Mouse (Mus musculus) monocyte, adult 2 months (primary cell): ENCODE results near the gene Mdfi.
A peak's percentile ranks its signal among the peaks of the same experiment; 100 is the strongest.
"Not testable (repeated sequence)": the region's sequence is repeated elsewhere in the genome, so short reads cannot be mapped to it uniquely, and the experiment has no call there.

Experiments
- DNase-seq, 2 experiments: peaks; one replicate each; pipeline ENCODE4 v3.0.0; 2022; ENCODE audit warnings: low spot score in 2 of 2, low read depth in 1 of 2

The Mdfi gene

GRCm38 (mm10) chr17:47834482-47834767 lies at the start of gene Mdfi:
Gene Mdfi (minus strand): TSS chr17:47834691.
- no peak for DNase-seq

GRCm38 (mm10) chr17:47883099-47883498 lies 48.6 kb upstream of the Mdfi start:
- no peak for DNase-seq

- DNase-seq: no peak
These were observed 46.8 kb upstream of the Mdfi start for GRCm38 (mm10) chr17:47881330-47881729.

GRCm38 (mm10) chr17:47879207-47879606 lies 44.7 kb upstream of the Mdfi start:
- DNase-seq: no peak

GRCm38 (mm10) chr17:47878378-47879089 lies 44.0 kb upstream of the Mdfi start:
- DNase-seq: no peak

GRCm38 (mm10) chr17:47877715-47878377 lies 43.4 kb upstream of the Mdfi start:
- DNase-seq: no peak

GRCm38 (mm10) chr17:47876776-47877714 lies 42.6 kb upstream of the Mdfi start:
- no peak for DNase-seq

GRCm38 (mm10) chr17:47873341-47873791 lies 38.9 kb upstream of the Mdfi start:
- peak; percentile 74 to 81 for DNase-seq

GRCm38 (mm10) chr17:47872311-47873011 lies 38.0 kb upstream of the Mdfi start:
- no peak for DNase-seq

- DNase-seq: no peak
These were observed 35.4 kb upstream of the Mdfi start for GRCm38 (mm10) chr17:47869874-47870273.

- no peak for DNase-seq
These were observed 31.5 kb upstream of the Mdfi start for GRCm38 (mm10) chr17:47866037-47866436.

- peak; percentile 43 to 73 for DNase-seq
These were observed 30.0 kb upstream of the Mdfi start for GRCm38 (mm10) chr17:47864496-47864895.

GRCm38 (mm10) chr17:47863437-47863836 lies 28.9 kb upstream of the Mdfi start:
- DNase-seq: no peak

- DNase-seq: no peak
These were observed 28.5 kb upstream of the Mdfi start for GRCm38 (mm10) chr17:47863023-47863422.

- no peak for DNase-seq
These were observed 21.1 kb upstream of the Mdfi start for GRCm38 (mm10) chr17:47855544-47855943.

- no peak for DNase-seq
These were observed 20.4 kb upstream of the Mdfi start for GRCm38 (mm10) chr17:47854908-47855307.

- no peak for DNase-seq
These were observed 19.3 kb upstream of the Mdfi start for GRCm38 (mm10) chr17:47853760-47854159.

GRCm38 (mm10) chr17:47853336-47853735 lies 18.8 kb upstream of the Mdfi start:
- no peak for DNase-seq

GRCm38 (mm10) chr17:47851798-47852360 lies 17.4 kb upstream of the Mdfi start:
- DNase-seq: not testable (repeated sequence)

GRCm38 (mm10) chr17:47850639-47851314 lies 16.3 kb upstream of the Mdfi start:
- no peak for DNase-seq
